Mouse (Mus musculus) neural tube, embryonic 10.5 days (tissue): ENCODE data around the gene Trh.

Experiments used
- DNase-seq: peaks from one replicate; pipeline ENCODE4 v3.0.0-alpha.2; 2017; ENCODE audit warnings: low spot score; ENCODE audit errors: extremely low spot score

Gene Trh

DNA sequence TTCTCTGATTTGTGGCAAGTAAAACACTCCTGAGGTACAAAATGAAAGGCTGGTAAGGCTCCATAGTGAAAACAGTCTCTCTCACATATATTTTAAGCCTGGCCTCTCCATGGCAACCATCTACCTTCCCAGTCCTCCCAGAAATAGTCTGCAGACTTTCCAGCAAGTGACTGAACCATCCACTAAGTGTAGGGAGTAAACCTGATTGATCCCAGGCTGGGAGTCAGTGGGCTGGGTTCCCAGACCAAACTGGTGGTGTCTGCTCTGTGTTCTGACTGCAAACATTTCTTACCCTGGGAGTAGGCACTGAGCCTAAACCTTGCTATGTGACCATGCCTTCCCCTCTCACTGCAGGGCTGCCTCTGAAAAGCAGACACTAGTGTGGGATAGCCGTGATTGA is 19.5 kb downstream of the Trh start:
- DNase-seq: no peak

DNA sequence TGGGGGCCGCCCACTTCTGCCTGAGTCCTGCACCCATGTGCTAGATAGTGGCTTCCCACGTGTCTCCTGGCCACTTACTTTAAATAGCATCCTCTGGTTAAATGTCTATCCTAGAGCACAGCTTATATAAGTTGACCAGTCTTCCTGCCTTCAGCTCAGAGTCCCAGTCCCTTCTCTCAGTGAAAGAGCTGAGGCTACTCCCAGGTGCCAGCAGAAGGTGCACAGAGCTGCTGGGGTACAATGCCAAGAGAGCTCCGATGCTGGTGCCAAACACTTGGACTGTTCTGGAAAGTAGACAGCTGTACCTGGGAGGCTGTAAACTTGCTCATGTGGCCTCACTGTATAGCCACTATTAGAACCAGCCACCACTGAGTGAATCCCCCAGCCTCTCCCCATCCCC is 22.4 kb downstream of the Trh start:
- DNase-seq: no peak

DNA sequence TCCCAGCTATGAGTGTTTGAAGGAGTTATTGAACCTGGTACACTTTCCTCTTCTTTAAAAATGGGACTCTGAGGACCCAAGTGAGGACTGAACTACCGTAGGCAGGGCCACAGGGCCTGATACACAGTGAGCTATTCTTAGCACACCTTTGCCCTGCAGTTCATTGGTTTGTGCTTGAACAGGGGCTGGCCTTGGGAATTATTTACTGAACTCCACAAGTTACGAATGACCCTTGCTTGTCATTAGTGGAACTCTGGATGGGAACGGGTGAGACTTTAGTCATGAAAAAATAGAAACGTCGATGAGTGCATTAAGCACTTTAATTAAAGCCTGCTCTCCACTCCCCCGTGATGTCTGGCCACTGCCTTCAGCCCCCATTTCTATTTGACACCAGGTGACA is 22.8 kb downstream of the Trh start:
- DNase-seq: no peak

DNA sequence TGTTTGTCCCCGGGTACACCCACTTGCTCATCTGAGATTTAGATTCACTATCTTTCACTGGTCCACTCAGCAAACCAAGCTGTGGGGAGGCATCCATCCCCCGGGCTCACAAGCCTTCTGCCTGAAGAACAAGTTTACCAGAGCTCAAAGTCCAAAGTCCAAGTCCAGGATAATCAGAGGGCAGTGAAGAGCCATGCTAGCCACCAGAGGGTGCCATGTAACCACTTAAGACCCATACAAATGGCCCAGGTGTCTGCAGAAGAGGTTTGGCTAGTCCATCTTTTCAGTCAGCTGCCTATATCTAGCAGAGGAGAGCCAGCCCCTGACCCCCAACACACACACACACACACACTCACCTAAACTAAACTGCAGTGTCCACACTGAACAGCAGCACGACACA is 25.0 kb downstream of the Trh start:
- peak; percentile 29 for DNase-seq

DNA sequence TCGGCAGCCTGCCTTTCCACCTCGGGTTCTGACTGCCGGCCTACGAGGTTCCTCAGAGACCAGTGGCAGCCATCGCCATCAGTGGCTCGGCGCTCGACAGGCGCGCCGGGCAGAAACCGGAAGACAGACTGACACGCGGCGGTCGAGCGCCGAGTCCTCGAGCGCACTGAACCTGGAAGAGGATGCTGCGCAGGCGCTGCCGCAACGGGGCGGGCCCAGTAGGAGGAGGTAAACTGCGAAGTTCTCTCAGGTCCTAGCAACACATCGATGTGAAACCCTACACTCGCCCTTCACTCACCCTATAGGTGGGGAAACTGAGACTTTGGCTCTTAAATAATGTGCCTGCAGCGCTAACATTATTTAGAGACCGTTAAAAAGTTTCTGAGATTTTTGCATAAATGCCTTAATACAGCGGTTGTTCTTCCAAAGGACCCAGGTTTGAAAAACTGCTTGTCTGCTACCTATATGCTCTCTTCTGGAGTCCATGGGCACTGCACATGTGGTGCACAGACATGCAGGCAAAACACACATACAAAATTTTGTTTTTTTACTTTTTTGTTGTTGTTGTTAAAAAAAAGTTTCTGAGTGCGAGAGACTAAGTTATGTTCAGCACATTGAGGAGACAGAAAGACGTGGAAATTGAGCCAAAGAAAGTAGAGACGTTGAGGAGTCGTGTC is 29.5 kb downstream of the Trh start, which contains the start of gene Rbsn:
TSS of gene Rbsn (minus strand) at position 153 of the 677 bp plus-strand sequence.
- peak; percentile 95 for DNase-seq

DNA sequence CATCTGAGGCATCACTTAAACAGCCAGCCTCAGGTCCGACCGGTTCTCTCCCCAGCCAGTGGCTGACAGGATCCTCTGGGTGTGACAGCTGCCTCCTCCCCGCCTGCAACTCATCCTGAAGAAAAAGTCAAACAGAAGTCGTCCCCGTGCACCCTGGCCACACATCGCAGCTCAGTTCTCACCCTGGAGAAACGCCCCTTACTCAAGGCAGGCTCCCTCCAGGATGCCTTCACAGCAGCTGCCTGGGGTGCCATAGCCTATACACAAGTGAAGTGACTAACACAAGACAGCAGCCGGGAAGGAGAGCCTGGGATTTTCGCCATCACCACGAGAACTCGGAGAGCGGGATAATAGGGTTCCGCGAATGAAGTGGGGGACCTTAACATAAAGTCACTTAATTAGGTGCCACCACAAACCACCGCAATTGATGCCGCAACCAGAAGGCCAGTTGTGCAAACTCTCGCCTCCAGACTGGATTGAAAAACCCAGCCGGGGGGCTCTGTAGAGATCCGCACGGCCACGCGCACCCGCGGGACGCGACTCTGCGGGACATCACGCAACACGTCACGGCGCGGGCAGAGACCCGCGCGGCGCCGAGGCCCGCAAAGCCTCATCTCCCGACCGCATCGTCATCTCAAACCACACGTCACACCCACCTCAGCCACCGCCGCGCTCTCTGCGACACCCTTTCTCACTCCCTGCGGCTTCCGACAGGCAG is 30.2 kb downstream of the Trh start:
- peak; percentile 13 for DNase-seq

DNA sequence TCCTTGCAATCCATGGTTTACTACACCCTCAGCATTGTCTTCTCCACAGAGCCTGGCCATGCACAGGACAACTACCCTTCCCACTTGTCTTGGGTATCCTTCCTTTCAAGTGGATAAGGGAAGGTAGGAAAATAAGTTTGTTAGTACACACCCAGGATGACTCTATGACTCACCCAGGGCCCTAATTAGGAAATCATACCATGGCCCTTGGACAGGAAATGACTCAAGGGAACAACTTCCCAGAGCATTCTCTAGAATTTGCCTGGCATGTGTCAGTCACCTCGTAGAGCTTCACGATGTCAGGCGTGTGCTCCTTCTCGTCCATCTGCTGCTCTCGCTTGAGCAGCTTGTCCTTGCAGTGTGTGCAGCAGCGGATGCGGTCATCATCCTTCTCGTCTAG is 45.0 kb downstream of the Trh start:
- no peak for DNase-seq
